Mouse (Mus musculus) testis, postnatal 10 days (tissue): ENCODE measurements around the gene Tmed2.
A peak's percentile ranks its signal among the peaks of the same experiment; 100 is the strongest.
"Not testable (repeated sequence)": the region's sequence is repeated elsewhere in the genome, so short reads cannot be mapped to it uniquely, and the experiment has no call there.

Source experiments
- DNase-seq: peaks from one replicate; pipeline ENCODE4 v3.0.0; 2021; ENCODE audit warnings: low spot score

The Tmed2 gene

DNA sequence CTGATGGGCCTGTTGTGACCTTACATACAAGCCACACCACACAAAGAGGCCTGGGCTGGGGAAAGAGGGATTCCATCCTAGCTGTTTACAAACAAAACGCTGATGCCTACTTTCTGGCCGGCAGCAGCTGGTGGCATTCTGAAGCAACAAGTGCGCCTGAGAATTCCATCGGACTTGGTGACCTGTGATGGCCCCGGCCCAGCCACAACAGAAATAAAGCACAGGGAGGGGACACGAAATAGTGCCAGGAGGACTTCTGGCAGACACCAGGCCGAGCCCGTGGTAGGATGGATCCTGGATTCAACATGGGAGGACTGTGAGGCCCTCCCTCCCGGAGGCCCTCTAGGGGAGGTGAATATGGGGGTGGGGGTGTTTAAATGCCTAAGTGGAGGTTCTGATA is 11.7 kb upstream of the Tmed2 start:
- no peak for DNase-seq

DNA sequence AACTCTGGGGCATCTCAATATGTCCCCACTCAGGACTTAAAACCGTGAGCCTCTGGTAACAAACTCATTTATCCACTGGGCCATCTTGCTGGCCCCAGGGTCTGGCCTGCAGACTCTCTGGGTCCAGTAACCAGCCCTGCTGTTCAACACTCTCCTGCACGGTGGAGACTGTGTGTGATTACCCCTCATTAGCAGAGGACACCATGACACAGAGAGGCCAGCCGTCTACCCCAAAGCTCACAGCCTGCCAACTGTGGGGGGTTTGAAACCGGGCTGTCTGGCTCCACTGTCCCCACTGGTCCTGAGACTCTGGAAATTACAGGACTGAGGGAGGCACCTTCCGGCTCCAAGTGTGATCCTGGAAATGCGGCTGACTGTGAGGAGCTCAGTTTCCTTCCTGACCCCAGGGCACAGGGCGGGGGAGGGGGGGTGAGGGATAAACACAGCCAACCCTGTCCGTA is 11.3 kb upstream of the Tmed2 start:
- DNase-seq = no peak

DNA sequence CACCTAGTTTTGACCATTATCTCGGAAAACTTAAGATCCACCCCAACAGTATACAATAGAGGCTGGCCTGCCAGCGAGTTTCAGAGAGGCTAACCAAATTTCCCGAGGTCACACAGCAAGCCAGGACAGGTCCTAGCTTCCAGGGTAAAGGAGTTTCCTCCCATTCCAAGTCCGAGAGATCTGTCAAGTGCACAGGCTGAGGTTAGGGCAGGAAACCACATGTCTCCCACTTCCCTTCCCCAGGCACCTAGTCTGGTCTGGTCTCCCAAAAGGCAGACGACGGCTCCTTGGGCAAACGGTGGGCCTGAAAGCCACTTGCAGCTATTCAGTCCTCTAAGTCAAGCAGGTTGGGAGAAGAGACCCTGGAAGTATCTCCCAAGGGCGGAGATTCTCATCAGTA is 10.8 kb upstream of the Tmed2 start:
- DNase-seq = no peak

DNA sequence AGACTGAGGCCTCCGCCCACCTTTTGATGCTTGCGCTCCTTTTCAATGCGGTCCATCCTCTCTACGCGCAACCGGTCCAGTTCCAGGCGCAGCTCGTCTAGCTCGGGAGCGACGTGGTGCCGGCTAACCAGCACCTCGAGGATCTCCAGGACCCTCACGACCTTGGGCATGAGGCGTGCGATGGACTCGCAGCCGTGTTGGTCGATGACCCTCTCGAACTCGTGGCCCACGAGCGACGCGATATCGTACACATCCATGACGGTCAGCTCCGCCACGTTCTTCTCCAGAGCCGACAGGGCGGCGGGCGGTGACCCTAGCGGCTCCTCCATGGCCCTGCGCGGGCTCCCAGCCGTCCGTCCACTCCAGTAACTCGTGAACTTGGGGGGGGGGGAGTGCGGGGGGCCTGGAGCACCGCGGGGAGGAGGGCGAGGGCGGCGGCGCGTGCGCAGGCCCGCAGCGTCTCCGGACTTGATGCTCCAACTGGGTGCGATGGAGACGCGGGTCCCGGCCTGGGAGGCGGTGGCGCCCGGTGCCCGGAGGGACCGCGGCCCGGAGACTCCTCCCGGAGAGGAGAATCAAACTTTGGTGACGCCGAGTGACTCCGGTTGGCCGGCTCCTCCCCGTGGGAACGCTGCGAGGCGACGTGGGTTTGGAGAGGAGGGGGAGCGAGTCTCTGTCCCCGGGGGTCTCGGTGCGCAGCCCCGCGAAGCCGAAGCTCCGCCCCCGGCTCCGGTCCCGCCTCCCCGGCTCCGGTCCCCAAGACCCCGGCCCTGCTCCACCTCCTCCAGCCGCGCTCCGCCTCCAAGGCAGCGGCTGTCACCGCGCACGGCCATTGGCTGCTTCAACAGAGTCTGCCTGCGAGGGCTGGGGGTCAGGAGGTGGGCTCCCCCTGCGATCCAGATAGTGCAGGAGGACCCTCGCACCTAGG is 9.6 kb upstream of the Tmed2 start, which contains the start of gene Rilpl1:
Rilpl1 (minus strand) TSS at position 737 of the 928 bp plus-strand sequence.
- peak; percentile 88 for DNase-seq

DNA sequence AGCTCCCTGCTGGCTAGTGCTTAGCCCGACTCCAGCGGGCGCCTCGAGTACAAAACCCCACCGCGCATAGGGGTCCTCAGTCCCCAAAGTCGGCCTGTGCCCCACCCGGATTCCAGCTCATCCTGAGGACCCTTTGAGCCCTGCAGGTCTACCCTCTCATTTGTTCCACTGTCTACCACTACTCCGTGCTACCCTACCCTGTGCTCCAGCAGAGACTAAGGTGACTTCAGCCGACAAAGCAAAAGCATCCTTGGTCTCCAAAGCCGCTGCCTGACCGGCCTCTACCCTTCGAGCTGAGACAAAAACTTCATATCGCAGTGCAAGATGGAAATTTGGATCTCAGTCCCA is 8.9 kb upstream of the Tmed2 start:
- no peak for DNase-seq

DNA sequence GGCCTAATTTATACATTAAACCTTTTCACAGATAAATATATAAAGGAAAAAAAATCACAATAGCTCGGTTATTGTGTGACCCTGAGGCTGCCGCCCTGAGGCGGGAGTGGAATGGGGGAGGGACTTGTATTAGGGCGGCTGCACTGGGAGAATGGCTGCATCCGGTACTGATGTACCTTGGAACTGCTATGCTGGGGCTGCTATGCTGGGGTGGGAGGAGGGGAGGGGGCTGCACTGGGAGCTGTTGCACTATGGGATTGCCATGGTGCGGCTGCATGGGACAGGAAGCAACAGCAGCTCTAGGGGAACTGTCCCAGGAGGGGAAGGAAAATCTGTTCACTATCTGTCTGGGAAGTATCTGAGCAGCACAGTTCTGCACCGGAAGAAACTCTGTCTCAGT is 8.0 kb upstream of the Tmed2 start:
- no peak for DNase-seq

DNA sequence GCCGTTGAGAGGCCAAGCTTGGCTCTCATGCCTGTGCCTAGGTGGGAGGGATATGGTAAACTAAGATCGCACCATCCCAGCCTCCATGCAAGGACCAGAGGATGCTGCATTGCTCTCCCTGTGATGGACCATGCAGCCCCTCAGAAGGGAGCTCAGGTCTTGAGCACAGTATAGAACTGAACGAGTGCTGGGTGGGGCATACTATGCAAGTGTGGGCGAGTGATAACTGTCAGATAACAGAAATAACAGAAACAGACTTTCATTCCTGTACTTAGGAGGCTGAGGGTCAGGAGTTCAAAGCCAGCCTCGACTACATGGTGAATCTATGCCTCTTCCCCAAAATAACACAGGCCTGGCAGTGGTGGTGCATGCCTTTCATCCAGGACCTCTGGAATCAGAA is 5.5 kb upstream of the Tmed2 start:
- no peak for DNase-seq

DNA sequence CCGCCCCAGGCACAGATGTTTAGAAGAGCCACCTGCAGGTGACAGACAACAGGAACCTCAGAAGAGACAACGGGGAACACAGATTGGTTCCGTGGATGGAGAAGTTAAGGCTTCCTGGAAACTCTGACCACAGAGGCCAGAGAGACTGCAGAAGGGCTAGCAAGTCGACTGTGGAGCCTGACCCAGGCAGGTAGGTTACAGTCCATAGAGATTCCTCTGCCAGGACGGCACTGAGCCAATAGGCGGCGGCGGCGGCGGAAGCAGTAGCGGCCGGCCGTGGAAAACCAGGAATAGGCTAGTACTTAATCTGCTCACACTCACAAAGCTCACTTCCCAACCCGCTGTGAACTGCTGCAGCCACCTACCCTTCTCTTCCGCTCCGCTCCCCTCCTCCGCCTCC is 3.7 kb upstream of the Tmed2 start:
- peak; percentile 66 for DNase-seq

DNA sequence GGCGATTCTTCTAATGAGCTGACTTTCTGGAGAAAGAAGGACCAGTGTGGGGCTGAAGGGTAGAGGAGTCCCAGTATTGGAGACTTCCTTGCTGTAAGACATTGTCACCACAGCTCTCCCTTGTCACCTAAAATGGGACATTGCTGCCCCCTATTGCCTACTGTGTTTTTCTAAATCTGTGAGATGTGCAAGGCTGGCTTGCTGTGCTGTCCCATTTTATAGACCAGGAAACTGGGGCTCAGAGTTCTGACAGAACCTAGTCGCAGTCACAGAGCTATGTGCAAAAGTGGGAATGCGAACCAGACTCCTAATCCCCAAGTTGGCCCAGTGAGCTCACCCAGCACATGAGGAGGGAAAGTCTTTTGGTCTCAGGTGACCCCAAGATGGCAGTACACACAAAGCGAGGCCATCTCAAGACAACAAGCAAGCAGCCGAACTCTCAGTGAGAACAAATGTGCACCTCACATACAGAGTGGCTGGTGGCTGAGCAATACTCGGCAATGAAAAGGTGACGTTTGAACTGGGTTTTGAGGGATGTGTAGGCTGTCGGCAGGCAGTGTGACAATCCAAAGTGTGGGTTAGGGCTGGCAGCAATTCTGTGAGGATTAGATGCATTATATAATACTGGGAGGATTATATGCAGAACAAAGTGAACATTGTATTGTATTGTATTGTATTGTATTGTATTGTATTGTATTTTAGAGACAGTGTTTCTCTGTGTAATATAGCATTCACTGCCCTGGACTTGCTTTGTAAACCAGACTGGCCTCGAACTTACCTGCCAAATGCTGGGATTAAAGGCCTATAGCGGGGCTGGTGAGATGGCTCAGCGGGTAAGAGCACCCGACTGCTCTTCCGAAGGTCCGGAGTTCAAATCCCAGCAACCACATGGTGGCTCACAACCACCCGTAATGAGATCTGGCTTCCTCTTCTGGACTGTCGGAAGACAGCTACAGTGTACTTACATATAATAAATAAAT is 1.4 kb upstream of the Tmed2 start:
- no peak for DNase-seq

DNA sequence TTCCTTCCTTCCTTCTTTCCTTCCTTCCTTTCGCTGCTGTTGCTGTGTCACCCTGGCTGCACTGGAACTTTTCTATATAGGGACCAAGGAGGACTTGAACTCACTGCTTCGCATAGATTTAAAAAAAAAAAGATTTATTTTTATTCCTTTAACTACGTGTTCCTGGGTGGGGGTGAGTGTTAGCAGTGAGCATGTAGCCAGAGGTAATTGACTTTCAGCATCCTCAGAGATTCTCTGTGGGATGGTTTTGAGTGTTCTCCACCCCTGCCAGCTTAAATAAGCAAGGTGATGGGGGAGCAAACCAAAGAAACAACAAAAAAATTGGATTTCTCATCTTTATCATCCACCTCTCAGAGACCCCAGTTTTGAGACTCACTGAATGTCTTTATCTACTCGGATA is 590 bp upstream of the Tmed2 start:
- DNase-seq = no peak

DNA sequence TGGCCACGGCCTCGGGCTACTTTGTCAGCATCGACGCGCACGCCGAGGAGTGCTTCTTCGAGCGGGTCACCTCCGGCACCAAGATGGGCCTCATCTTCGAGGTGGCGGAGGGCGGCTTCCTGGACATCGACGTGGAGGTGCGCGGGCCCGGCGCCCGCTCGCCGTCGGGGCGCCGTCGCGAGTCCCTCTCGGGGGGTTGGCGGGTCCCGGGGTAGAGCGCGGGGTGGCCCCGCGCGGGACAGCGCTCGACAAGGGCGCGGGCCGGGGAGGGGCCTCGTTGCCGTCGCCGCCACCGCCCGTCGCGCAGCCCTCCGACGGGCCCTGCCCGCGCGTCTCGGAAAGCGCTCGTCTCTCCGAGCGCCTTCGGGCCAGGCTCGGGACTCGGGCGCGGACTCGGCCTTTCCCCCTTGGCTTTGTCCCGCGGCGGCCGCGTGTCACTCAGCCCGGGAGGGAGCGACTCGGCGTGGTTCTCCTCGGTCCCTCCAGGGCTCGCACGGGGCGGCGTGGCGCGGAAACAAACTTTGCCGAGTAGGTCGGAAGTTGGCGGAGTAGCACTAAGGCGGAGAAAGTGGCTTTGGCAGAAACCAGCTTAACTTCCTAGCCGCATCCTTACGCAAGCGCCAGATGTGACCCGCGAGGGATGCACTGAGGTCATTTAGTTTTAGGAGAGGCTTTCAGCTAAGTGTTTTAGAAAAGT is 558 bp downstream of the Tmed2 start:
- DNase-seq = peak; percentile 88

DNA sequence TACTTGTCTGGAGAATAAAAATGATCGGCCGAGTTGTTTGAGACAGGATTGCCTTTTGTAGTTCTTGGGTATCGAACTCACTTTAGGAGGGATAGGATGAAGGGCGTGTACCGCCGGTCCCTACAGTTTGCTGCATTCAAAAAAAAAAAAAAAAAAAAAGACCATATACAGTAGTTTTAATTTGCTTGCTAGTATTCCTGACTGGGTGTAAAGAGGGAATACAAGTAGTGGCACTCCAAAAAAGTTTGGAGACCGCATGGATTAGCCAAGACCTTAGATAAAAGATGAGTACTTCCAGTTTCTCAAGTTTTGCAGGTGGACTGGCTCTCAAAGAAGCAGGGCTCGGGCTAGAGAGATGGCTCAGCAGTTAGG is 1.1 kb downstream of the Tmed2 start:
- DNase-seq = no peak

DNA sequence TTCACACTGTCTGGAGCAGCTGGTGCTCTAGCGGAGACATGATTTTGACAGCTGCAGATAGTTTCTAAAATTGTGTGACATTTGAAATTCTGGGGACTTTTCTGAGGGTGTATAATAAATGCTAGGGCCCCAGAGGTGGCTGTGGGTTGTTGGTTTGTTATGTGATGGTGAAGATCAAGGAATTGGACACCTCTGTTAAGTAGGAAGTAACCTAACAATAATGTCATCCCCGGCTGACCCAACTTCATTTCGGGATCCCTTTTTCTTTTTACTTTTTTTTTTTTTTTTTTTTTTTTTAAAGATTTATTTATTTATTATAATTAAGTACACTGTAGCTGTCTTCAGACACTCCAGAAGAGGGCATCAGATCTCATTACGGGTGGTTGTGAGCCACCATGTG is 10.2 kb downstream of the Tmed2 start:
- DNase-seq = not testable (repeated sequence)

DNA sequence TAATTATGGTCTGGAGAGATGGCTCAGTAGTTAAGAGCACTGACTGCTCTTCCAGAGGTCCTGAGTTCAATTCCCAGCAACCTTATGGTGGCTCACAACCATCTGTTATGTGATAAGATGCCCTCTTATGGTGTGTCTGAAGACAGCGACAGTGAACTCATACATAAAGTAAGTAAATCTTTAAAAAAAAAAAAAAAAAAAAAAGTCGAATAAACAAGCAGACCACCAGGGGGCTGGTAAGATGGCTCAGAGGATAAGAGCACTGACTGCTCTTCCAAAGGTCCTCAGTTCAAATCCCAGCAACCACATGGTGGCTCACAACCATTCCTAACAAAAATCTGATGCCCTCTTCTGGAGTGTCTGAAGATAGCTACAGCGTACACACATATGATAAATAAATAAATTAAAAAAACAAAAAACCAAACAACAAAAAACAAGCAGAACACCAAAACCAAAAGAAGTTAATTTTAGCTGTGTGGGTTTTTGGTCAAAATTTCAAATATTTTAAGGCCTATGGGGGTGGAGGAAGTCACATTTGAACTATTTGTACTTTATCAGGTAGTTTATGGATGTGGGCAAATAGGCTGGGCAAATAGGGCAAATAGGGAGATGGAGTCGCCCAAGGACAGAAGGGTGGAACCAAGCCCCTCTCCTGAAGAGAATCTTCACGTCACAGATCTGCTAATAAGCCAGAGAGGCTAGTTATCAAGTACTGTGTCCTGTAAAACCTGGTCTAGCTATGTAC is 11.0 kb downstream of the Tmed2 start:
- peak; percentile 11 for DNase-seq

DNA sequence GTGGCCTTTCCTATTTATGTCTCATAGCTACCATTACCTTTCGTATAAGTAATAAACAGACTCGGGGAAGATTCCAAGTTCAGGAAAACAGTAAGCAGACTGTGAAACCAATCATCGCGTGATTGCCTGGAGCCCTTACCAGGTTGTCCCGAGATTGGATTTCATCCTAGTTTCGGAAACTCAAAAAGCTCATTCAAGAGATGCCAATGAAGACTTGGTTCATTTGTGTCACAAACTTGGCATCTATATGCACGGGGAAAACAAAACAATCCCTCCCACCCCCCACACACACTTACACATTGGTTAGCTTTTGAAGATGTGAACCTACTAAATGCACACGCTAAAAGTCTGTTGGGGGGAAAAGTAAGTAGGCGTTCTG is 11.6 kb downstream of the Tmed2 start:
- DNase-seq = peak; percentile 27

DNA sequence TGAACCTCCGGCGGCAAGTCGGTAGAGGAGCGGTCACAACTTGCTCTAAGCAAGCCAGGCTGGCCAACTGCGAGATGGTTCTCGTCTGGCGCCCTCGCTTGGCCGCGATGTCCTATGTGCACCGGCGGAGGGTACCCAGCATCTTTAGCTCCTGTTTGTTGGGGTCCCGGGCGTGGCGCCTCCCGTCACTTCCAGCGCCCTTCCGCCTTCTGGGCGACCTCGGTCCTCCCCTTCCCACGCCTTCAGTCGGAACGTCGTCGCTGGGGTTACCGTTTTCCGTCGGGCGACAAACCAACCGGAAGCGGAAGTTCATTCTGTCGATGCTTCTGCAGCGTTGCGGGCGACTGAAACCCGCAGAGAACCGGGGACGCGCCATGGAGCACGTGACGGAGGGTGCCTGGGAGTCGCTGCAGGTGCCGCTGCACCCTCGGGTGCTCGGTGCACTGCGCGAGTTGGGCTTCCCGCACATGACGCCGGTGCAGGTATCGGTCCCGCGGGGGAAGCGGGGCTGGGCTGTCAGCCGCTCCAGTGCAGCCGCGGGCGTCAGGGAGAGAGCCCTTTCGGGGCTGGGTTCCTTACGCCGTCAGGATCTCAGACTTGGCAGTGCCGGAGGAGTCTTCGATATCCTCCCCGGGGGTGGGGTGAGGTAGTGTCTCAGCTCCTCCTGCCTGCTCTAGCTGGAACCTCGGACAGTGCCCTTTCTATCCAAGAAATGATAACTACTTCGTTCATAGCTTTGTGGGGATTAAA is 12.2 kb downstream of the Tmed2 start, which contains the start of gene Ddx55:
Ddx55 (plus strand) TSS at position 307 of the 750 bp plus-strand sequence.
- DNase-seq = peak; percentile 89

DNA sequence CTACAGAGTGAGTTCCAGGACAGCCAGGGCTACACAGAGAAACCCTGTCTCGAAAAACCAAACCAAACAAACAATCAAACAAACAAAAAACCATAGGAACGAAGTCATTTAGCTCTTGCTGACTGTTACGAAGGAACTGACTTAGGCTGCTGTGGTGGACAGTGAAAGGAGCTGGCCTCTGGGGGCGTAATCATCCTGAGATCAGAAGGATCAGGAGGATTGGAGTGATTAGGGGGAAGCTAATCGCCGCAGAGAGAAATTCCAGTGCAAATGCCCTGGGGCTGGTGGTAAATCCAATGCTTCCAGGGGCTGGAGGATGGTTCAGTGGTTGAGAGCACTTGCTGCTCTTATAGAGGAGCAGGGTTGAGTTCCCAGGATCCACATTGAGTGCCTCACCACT is 13.1 kb downstream of the Tmed2 start:
- DNase-seq = no peak

DNA sequence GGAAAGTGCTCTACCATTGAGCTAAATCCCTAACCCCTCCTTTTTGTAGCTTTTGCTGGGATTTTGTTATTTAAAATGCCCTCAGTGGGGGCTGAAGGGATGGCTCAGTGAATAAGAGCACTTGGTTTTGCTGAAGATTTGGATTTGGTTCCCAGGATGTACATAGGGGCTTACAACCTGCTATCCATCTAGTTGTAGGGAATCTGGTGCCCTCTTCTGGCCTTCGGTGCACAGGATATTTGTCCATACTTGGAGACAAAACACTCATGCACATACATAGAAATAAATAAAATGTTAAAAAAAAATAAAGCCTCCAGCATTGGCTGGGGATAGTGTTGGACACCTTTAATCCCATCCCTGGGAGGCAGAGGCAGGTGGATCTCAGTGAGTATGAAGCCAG is 14.7 kb downstream of the Tmed2 start:
- no peak for DNase-seq

DNA sequence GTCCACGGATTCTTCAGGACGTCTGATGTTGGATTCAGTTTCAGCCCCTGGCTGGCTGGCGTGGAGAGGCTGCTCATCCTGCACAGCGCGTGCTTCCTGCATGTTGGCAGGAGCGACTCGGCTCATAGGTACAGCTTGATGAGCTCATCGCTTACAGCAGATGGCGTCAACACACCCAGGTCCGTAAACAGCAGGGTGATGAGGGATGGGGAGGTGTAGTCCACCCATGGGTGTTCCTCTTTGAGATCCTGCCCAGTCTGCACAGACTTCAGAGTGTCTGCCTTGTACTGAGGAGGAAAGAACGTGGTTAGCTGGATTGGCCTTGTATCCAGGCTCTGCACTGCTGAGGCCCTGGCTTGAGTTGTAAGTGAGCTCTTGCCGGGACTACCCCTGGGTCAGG is 30.6 kb downstream of the Tmed2 start:
- DNase-seq = no peak

DNA sequence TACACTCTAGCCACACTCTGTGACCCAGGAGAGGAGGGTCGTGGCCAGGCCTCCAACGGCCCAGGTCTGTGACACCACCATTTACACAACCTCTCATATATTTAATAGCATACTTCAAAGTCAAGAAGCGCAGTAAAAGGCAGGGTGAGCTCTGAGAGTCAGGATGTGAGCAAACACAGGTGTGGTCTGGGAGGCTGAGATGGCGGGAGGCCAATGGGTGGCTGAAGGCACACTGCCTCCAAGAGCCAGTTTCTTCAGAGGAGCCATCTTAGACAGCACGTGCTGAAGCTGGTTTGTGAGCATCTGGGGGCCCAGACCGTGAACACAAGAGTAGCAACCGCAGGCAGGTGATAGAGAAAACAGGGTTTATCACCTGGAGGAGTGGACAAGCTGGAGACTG is 35.0 kb downstream of the Tmed2 start:
- no peak for DNase-seq
